Mouse (Mus musculus) MEL (cell line): ENCODE measurements around the gene Ifnar1. TPM values are rescaled to one million over a fixed set of nuclear protein-coding genes. Genes with fewer than 3 reads are reported as not detected.

ENCODE experiments used
- DNase-seq: peaks from one replicate; pipeline ENCODE4 v3.0.0; 2011; ENCODE audit warnings: low read depth, low spot score
- H3K27ac ChIP-seq: 2 replicates; pipeline ENCODE4 v1.5.1; 2012; ENCODE audit warnings: low read depth, mild to moderate bottlenecking, control low read depth, low read length, moderate library complexity; ENCODE audit not compliant: control insufficient read depth
- H3K27me3 ChIP-seq, 2 experiments: fragments of 150-350 bp in 1 of 2; sonication (generic) in 1 of 2; 2 replicates each; pipeline ENCODE4 v1.6.1; 2012; ENCODE audit warnings: low read length in 2 of 2, mild to moderate bottlenecking in 2 of 2, improper control_type of control experiment in 1 of 2, moderate library complexity in 1 of 2; ENCODE audit not compliant: insufficient read depth in 2 of 2, control insufficient read depth in 1 of 2
- H3K36me3 ChIP-seq, 2 experiments: 2 replicates each; pipeline ENCODE4 v1.6.1; 2012 to 2014; ENCODE audit warnings: low read length in 2 of 2, improper control_type of control experiment in 1 of 2, inconsistent platforms in 1 of 2, mild to moderate bottlenecking in 1 of 2; ENCODE audit not compliant: insufficient read depth in 2 of 2, control insufficient read depth in 1 of 2
- H3K4me1 ChIP-seq, 2 experiments: fragments of 150-350 bp in 1 of 2; sonication (generic) in 1 of 2; 2 replicates each; pipeline ENCODE4 v1.6.1; 2012; ENCODE audit warnings: low read length in 2 of 2, improper control_type of control experiment in 1 of 2, mild to moderate bottlenecking in 1 of 2; ENCODE audit not compliant: insufficient read depth in 2 of 2, control insufficient read depth in 1 of 2
- H3K4me3 ChIP-seq, 2 experiments: fragments of 150-350 bp in 1 of 2; sonication (generic) in 1 of 2; 2 replicates each; pipeline ENCODE4 v1.5.1; 2012; ENCODE audit warnings: low read depth in 2 of 2, low read length in 2 of 2, mild to moderate bottlenecking in 2 of 2, moderate library complexity in 2 of 2, control low read depth in 1 of 2, improper control_type of control experiment in 1 of 2; ENCODE audit not compliant: control insufficient read depth in 1 of 2, insufficient read depth in 1 of 2
- H3K79me2 ChIP-seq: 2 replicates; pipeline ENCODE4 v1.6.1; 2012; ENCODE audit warnings: mild to moderate bottlenecking, low read length, moderate library complexity; ENCODE audit not compliant: control insufficient read depth, poor library complexity, insufficient read depth
- H3K9ac ChIP-seq: 2 replicates; pipeline ENCODE4 v1.6.1; 2012; ENCODE audit warnings: low read depth, mild to moderate bottlenecking, control low read depth, low read length, moderate library complexity; ENCODE audit not compliant: control insufficient read depth, poor library complexity, severe bottlenecking
- H3K9me3 ChIP-seq: fragments of 150-350 bp; sonication (generic); replicated peaks from 2 replicates; pipeline ENCODE4 v1.6.1; 2012; ENCODE audit warnings: mild to moderate bottlenecking, low read length, improper control_type of control experiment, moderate library complexity; ENCODE audit not compliant: insufficient read depth
- CHD2 ChIP-seq: IDR thresholded peaks from 2 replicates; pipeline ENCODE4 v1.6.1; 2011; ENCODE audit warnings: low read length, improper control_type of control experiment
- ELF1 ChIP-seq: IDR thresholded peaks from 2 replicates; pipeline ENCODE4 v1.6.1; 2014; ENCODE audit warnings: low read depth, mild to moderate bottlenecking, inconsistent platforms, low read length, improper control_type of control experiment, moderate library complexity
- EP300 ChIP-seq, 2 experiments: IDR thresholded peaks; 2 replicates each; pipeline ENCODE4 v1.6.1; 2011; ENCODE audit warnings: improper control_type of control experiment in 2 of 2, low read length in 2 of 2, low read depth in 1 of 2, mild to moderate bottlenecking in 1 of 2
- ETS1 ChIP-seq: IDR thresholded peaks from 2 replicates; pipeline ENCODE4 v1.6.1; 2012; ENCODE audit warnings: low read depth, mild to moderate bottlenecking, inconsistent platforms, low read length, improper control_type of control experiment, moderate library complexity
- KAT2A ChIP-seq: conservative IDR thresholded peaks from 2 replicates; pipeline ENCODE4 v1.6.1; 2012; ENCODE audit warnings: low read depth, low read length, improper control_type of control experiment, inconsistent platforms
- MAZ ChIP-seq: IDR thresholded peaks from 2 replicates; pipeline ENCODE4 v1.6.1; 2012; ENCODE audit warnings: low read depth, mild to moderate bottlenecking, inconsistent platforms, low read length, improper control_type of control experiment
- MYB ChIP-seq: IDR thresholded peaks from 2 replicates; pipeline ENCODE4 v1.6.1; 2011; ENCODE audit warnings: mild to moderate bottlenecking, low read depth, low read length, improper control_type of control experiment
- POLR2A ChIP-seq, 2 experiments: IDR thresholded peaks; 2 replicates each; pipeline ENCODE4 v1.6.1; 2011 to 2012; ENCODE audit warnings: low read length in 2 of 2, mild to moderate bottlenecking in 2 of 2, control low read depth in 1 of 2, improper control_type of control experiment in 1 of 2, low read depth in 1 of 2, moderate library complexity in 1 of 2; ENCODE audit not compliant: control insufficient read depth in 1 of 2, insufficient read depth in 1 of 2, poor library complexity in 1 of 2
- RCOR1 ChIP-seq: IDR thresholded peaks from 2 replicates; pipeline ENCODE4 v1.6.1; 2012; ENCODE audit warnings: low read depth, mild to moderate bottlenecking, inconsistent platforms, low read length, improper control_type of control experiment
- SMC3 ChIP-seq: IDR thresholded peaks from 2 replicates; pipeline ENCODE4 v1.6.1; 2011; ENCODE audit warnings: low read depth, low read length, improper control_type of control experiment
- TCF12 ChIP-seq: IDR thresholded peaks from 2 replicates; pipeline ENCODE4 v1.6.1; 2014; ENCODE audit warnings: low read depth, mild to moderate bottlenecking, inconsistent platforms, low read length, improper control_type of control experiment, moderate library complexity
- ZKSCAN1 ChIP-seq: IDR thresholded peaks from 2 replicates; pipeline ENCODE4 v1.6.1; 2012; ENCODE audit warnings: low read depth, mild to moderate bottlenecking, inconsistent platforms, low read length, improper control_type of control experiment, moderate library complexity
- polyA plus RNA-seq, 2 experiments: library from polyadenylated mRNA; stranded (reverse) in 1 of 2; unstranded in 1 of 2; fragments of >175 nt in 1 of 2; fragments of >200 nt in 1 of 2; gene quantifications; 2 replicates each; pipeline versions ENCODE4 v1.2.1 to v1.2.4; 2012; ENCODE audit warnings: low replicate concordance in 2 of 2, low read depth in 1 of 2; ENCODE audit not compliant: insufficient read length in 2 of 2, insufficient read depth in 1 of 2, missing spikeins in 1 of 2
- total RNA-seq: library from RNA; depleted of rRNA; stranded (reverse); fragments of 300-350 nt; gene quantifications from 2 replicates; pipeline ENCODE4 v1.2.3, GENCODE M21; 2012

The Ifnar1 gene
- total and polyA plus RNA-seq, 3 experiments: 10.3 to 20.2 TPM; not detected in 1

DNA sequence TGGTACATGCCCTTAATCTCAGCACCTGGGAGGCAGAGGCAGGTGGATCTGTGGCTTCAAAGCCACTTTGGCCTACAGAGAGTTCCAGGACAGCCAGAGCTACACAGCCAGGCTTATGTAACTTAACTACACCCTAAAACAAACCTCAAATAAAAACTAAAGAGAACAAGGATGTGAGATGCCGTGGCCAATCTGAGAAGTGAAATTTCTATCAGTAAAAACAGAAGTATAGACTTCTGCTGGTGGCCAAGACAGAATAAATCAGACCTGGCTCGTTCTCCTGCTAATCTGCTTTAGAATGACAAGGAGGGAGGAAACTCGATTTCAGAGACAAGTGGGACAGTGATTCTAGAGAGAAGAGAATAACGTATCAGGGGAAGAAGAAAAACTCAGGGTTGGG, 29.2 kb upstream of the Ifnar1 start:
- Histone ChIP-seq H3K9ac (no peak overlapping the region), H3K27me3 (no peaks in the 10 kb centered on the region), H3K27ac (no peak overlapping the region), H3K4me3 (no peak overlapping the region), H3K4me1 (peaks cover 3 to 10% of the 10 kb centered on the region in 2 experiments; a peak in 3 of 4 replicates), H3K36me3 (peaks cover 0 to 3% of the 10 kb centered on the region in 2 experiments; a peak in 1 of 4 replicates), H3K79me2 (no peaks in the 10 kb centered on the region), H3K9me3 (no peaks in the 10 kb centered on the region)
- no peak for TF ChIP-seq SMC3
- TF ChIP-seq RCOR1: peak; percentile 95
- TF ChIP-seq TCF12: peak; percentile 55; the same call in 1 of the 2 replicates
- TF ChIP-seq ETS1: no peak
- peak; percentile 17 to 24; a peak in 2 of 4 replicates for TF ChIP-seq EP300 (IDR thresholded peaks at IDR 0.05; ENCODE audit: low read depth in 1 of 2, low read length in 2 of 2)
- TF ChIP-seq ELF1: no peak
- DNase-seq: peak; percentile 49

DNA sequence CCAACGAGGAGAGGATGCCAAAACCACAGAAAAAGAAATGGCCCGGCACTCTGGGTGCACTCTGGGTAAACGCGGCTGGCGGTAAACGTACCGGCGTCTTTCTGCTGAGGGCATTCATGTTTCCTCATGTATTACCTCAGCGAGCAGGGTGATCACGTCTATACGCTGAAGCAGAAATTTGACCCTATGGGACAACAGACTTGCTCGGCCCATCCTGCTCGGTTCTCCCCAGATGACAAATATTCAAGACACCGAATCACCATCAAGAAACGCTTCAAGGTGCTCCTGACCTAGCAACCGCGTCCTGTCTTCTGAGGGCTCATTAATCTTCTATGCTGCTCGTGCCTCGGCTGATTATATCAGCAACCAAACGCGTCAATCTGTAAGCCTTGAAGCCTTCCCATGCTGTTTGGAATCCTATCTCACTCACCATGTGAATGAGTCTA, 26.7 kb upstream of the Ifnar1 start:
- no peak overlapping the region for H3K27ac ChIP-seq
- DNase-seq: no peak

DNA sequence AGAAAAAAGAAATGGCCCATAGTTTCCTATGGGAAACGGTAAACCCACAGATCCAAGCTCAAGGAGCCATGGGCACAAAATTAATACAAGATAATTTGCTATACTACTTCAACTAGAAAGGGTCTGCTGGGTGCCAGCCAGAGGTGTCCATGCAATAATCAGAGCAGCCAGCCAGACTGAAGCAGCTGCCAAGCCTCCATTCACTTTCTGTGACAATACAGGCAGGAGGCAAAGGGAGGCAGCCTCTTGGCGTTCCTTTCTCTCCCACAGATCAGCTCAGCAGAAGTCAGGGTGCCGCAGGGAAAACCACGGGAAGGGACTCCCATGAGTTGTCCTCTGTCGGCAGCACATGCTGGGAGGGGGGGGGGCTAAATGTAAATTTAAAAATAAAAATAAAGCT, 26.1 kb upstream of the Ifnar1 start:
- Histone ChIP-seq H3K9me3 (no peaks in the 10 kb centered on the region), H3K9ac (no peak overlapping the region), H3K27me3 (no peaks in the 10 kb centered on the region), H3K4me1 (peaks cover 0 to 2% of the 10 kb centered on the region in 2 experiments; a peak in 3 of 4 replicates), H3K27ac (no peak overlapping the region), H3K79me2 (no peaks in the 10 kb centered on the region), H3K4me3 (no peak overlapping the region), H3K36me3 (peaks cover 0 to 3% of the 10 kb centered on the region in 2 experiments; a peak in 2 of 4 replicates)
- no peak for DNase-seq
- no peak for TF ChIP-seq KAT2A
- TF ChIP-seq ZKSCAN1: no peak
- no peak for TF ChIP-seq MAZ
- TF ChIP-seq CHD2: no peak
- TF ChIP-seq MYB: no peak

More for the DNA sequence above, 26.7 kb upstream of the Ifnar1 start:
- Histone ChIP-seq H3K9me3 (no peaks in the 10 kb centered on the region), H3K4me1 (no peaks in the 10 kb centered on the region), H3K4me3 (no peak overlapping the region), H3K36me3 (no peaks in the 10 kb centered on the region), H3K9ac (no peak overlapping the region), H3K27me3 (no peaks in the 10 kb centered on the region), H3K79me2 (no peaks in the 10 kb centered on the region)
- TF ChIP-seq POLR2A (IDR thresholded peaks at IDR 0.05; ENCODE audit: control insufficient read depth in 1 of 2, insufficient read depth in 1 of 2, low read depth in 1 of 2, low read length in 2 of 2, poor library complexity in 1 of 2): no peak
